Mouse (Mus musculus): ENCODE results near the gene Slc4a1. TPM values are rescaled to one million over a fixed set of nuclear protein-coding genes. Genes with fewer than 3 reads are reported as not detected.

Slc4a1 gene
- total RNA-seq, 2 experiments from 2014 or later: 0.23 to 0.80 TPM

- DNase-seq (ENCODE audit: low spot score in 2 of 2): peak; percentile 58 to 68
Observed at GRCm38 (mm10) chr11:102375196-102376173, 9.5 kb upstream of the Slc4a1 start.

- DNase-seq (ENCODE audit: low spot score in 2 of 2): no peak
Observed at GRCm38 (mm10) chr11:102374108-102374725, 8.2 kb upstream of the Slc4a1 start.

GRCm38 (mm10) chr11:102373646-102374045, 7.6 kb upstream of the Slc4a1 start:
- no peak for DNase-seq (ENCODE audit: low spot score in 2 of 2)

- DNase-seq (ENCODE audit: low spot score in 2 of 2): no peak
Observed at GRCm38 (mm10) chr11:102372936-102373335, 6.9 kb upstream of the Slc4a1 start.

- DNase-seq (ENCODE audit: low spot score in 2 of 2): no peak
Observed at GRCm38 (mm10) chr11:102371926-102372685, 6.1 kb upstream of the Slc4a1 start.

- DNase-seq (ENCODE audit: low spot score in 2 of 2): no peak
Observed at GRCm38 (mm10) chr11:102370285-102370684, 4.3 kb upstream of the Slc4a1 start.

GRCm38 (mm10) chr11:102369263-102369662, 3.3 kb upstream of the Slc4a1 start:
- no peak for DNase-seq (ENCODE audit: low spot score in 2 of 2)

- DNase-seq (ENCODE audit: low spot score in 2 of 2): no peak
Observed at GRCm38 (mm10) chr11:102368347-102368746, 2.3 kb upstream of the Slc4a1 start.

GRCm38 (mm10) chr11:102367504-102368280, 1.7 kb upstream of the Slc4a1 start:
- no peak for DNase-seq (ENCODE audit: low spot score in 2 of 2)

- no peak for DNase-seq (ENCODE audit: low spot score in 2 of 2)
Observed at GRCm38 (mm10) chr11:102365699-102366098, 304 bp downstream of the Slc4a1 start.

- DNase-seq (ENCODE audit: low spot score in 2 of 2): no peak
Observed at GRCm38 (mm10) chr11:102364570-102365371, 1.2 kb downstream of the Slc4a1 start.

GRCm38 (mm10) chr11:102363623-102364022, 2.4 kb downstream of the Slc4a1 start:
- DNase-seq (ENCODE audit: low spot score in 2 of 2): no peak

- DNase-seq (ENCODE audit: low spot score in 2 of 2): no peak
Observed at GRCm38 (mm10) chr11:102361776-102362495, 4.1 kb downstream of the Slc4a1 start.

GRCm38 (mm10) chr11:102358365-102358764, 7.6 kb downstream of the Slc4a1 start:
- no peak for DNase-seq (ENCODE audit: low spot score in 2 of 2)

- no peak for DNase-seq (ENCODE audit: low spot score in 2 of 2)
Observed at GRCm38 (mm10) chr11:102356636-102357350, 9.2 kb downstream of the Slc4a1 start.

GRCm38 (mm10) chr11:102356190-102356589, 9.8 kb downstream of the Slc4a1 start:
- no peak for DNase-seq (ENCODE audit: low spot score in 2 of 2)

- no peak for DNase-seq (ENCODE audit: low spot score in 2 of 2)
Observed at GRCm38 (mm10) chr11:102355501-102355900, 10.5 kb downstream of the Slc4a1 start.

GRCm38 (mm10) chr11:102353021-102353431, 13.0 kb downstream of the Slc4a1 start:
- DNase-seq (ENCODE audit: low spot score in 2 of 2): no peak
